10 mouse cellular contexts compared by ENCODE assay signal in the genomic region with DNA sequence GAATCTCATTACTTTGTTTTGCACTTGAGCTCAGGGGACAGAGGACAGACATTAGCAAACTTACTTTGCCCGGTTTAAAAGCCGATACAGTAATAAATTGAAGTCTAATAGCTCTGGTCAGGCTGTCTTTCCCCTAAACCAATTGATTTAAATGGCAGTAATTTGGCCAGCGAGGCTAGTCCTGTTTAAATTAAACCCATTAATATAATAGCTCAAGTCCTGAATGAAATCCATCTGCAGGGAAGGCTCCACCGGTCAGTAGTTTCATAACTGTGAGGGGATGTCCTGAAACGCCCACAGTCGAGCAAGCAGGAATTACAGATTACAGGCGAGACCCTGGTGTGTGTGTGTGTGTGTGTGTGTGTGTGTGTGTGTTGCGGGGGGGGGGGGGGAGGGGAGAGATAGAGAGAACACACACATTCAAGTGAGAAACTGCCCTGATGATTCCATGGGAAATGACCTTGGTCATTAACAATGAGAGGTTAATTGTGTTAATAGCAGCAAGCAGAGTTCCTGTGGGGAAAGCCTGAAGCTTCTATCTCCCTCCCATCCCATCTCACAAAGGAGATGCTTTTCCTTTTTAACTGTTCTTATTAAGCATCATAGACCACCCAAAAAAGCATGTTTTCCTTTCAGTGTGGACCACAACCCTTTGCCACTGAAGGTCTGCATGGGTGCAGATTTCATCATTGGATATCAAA.
A peak's percentile ranks its signal among the peaks of the same experiment; 100 is the strongest.
DNase-seq lines count a peak whose midpoint lies in the region; ATAC-seq lines count a peak whose summit lies in the region.
"Had no signal": no experiment of that assay in that cellular context is flagged by ENCODE, and none has a peak within 500 bp of the region (broad histone marks: within the 10 kb centered on the region; RNA-seq: fewer than 3 reads in every experiment).

No protein-coding gene starts in this region.

- no peak overlapping the region for H3K9ac ChIP-seq in hindbrain, embryonic 11.5 days (ENCODE audit: low read depth, low read length)
- H3K9ac ChIP-seq in midbrain, embryonic 13.5 days (replicated peaks) = no peak overlapping the region
- H3K9ac ChIP-seq: liver, embryonic 15.5 days had no signal

- no peak overlapping the region for H3K4me3 ChIP-seq in hindbrain, embryonic 11.5 days (ENCODE audit: low read depth, low read length)
- peak overlapping the region; percentile 32 for H3K4me3 ChIP-seq in midbrain, embryonic 13.5 days (replicated peaks)
- H3K4me3 ChIP-seq: liver, embryonic 15.5 days had no signal

- no peak overlapping the region for H3K27ac ChIP-seq in hindbrain, embryonic 11.5 days (ENCODE audit: low read depth, low read length)
- H3K27ac ChIP-seq in midbrain, embryonic 13.5 days = peak overlapping the region; percentile 39
- H3K27ac ChIP-seq: liver, embryonic 15.5 days had no signal

- H3K4me1 ChIP-seq in hindbrain, embryonic 11.5 days (replicated peaks; ENCODE audit: control insufficient read depth, insufficient read depth, low read length) = peaks cover 11% of the 10 kb centered on the region
- peaks cover 45% of the 10 kb centered on the region for H3K4me1 ChIP-seq in midbrain, embryonic 13.5 days (replicated peaks)
- H3K4me1 ChIP-seq: liver, embryonic 15.5 days had no signal

- DNase-seq in embryo, embryonic 10 days (ENCODE audit: low spot score) = peak; percentile 27
- DNase-seq in embryo, embryonic 9.5 days (ENCODE audit: extremely low spot score) = peak; percentile 27
- DNase-seq in hindbrain, embryonic 11.5 days (ENCODE audit: low spot score) = peak; percentile 38
- no peak for DNase-seq in adrenal gland, adult 8-10 months
- DNase-seq in testis, postnatal 10 days (ENCODE audit: low spot score) = no peak
- no peak for DNase-seq in urinary bladder, postnatal 36 days (ENCODE audit: low spot score in 2 of 2)
- no peak for DNase-seq in left cerebral cortex, adult 18-20 months (ENCODE audit: low spot score in 2 of 2)
- DNase-seq: kidney, adult 11 months had no signal

- WGBS in hindbrain, embryonic 11.5 days = 25% methylated on average over 7 of the region's 8 CpGs
- 11% methylated on average over 7 of the region's 8 CpGs for WGBS in midbrain, embryonic 13.5 days

- peaks cover 3% of the 10 kb centered on the region; the same call in 1 of the 2 replicates for H3K27me3 ChIP-seq in hindbrain, embryonic 11.5 days (ENCODE audit: control insufficient read depth, insufficient read depth, low read length)
- peaks cover 17% of the 10 kb centered on the region for H3K27me3 ChIP-seq in midbrain, embryonic 13.5 days

- ATAC-seq in hindbrain, embryonic 11.5 days (ENCODE audit: low FRiP score) = no peak
- ATAC-seq in midbrain, embryonic 13.5 days = no peak

- H3K9me3 ChIP-seq in hindbrain, embryonic 11.5 days (ENCODE audit: control insufficient read depth, low read length) = no peaks in the 10 kb centered on the region
- no peaks in the 10 kb centered on the region for H3K9me3 ChIP-seq in midbrain, embryonic 13.5 days
- H3K9me3 ChIP-seq: liver, embryonic 15.5 days had no signal

- H3K36me3 ChIP-seq in hindbrain, embryonic 11.5 days (ENCODE audit: control insufficient read depth, insufficient read depth, low read length) = no peaks in the 10 kb centered on the region
- H3K36me3 ChIP-seq in midbrain, embryonic 13.5 days = no peaks in the 10 kb centered on the region
- H3K36me3 ChIP-seq: liver, embryonic 15.5 days had no signal

- H3K4me2 ChIP-seq in hindbrain, embryonic 11.5 days (replicated peaks; ENCODE audit: low read depth, low read length) = peak overlapping the region; percentile 31; the same call in 1 of the 2 replicates
- peak overlapping the region; percentile 59 for H3K4me2 ChIP-seq in midbrain, embryonic 13.5 days (replicated peaks)
- H3K4me2 ChIP-seq: liver, embryonic 15.5 days had no signal

Comparison
In these comparisons a context has a peak if more than half of its experiments do, and no peak if none do; other contexts are left out.
1. DNase-seq: peak in embryo, embryonic 10 days (single experiment), embryo, embryonic 9.5 days (single experiment) and hindbrain, embryonic 11.5 days (single experiment); none in adrenal gland, adult 8-10 months (single experiment), testis, postnatal 10 days (single experiment), urinary bladder, postnatal 36 days (0 of 2) and left cerebral cortex, adult 18-20 months (0 of 2).